Mouse (Mus musculus) intestine, embryonic 14.5 days (tissue): Measurements from ENCODE around the gene Fam83b. TPM values are rescaled to one million over a fixed set of nuclear protein-coding genes. Genes with fewer than 3 reads are reported as not detected.

Source experiments
- ATAC-seq: fragments of 200-750 bp; cut with Nextera tagmentation; replicated peaks from 2 replicates; pipeline ENCODE4 v1.8.0; 2017; ENCODE audit warnings: low read depth, moderate number of reproducible peaks, moderate TSS enrichment, moderate library complexity; ENCODE audit not compliant: low FRiP score, low TSS enrichment
- DNase-seq: peaks from one replicate; pipeline ENCODE4 v3.0.0-alpha.2; 2018; ENCODE audit warnings: low spot score
- H3K27ac ChIP-seq: fragments of 300-500 bp; sonication (generic); 2 replicates; pipeline ENCODE4 v1.5.1; 2014; ENCODE audit warnings: low read depth, mild to moderate bottlenecking, control low read depth
- H3K27me3 ChIP-seq: fragments of 300-500 bp; sonication (generic); replicated peaks from 2 replicates; pipeline ENCODE4 v1.6.1; 2014; ENCODE audit warnings: low read length, control low read depth; ENCODE audit not compliant: control insufficient read depth, insufficient read depth
- H3K36me3 ChIP-seq: fragments of 300-500 bp; sonication (generic); 2 replicates; pipeline ENCODE4 v1.6.1; 2014; ENCODE audit warnings: low read length, control low read depth; ENCODE audit not compliant: control insufficient read depth, insufficient read depth
- H3K4me1 ChIP-seq: fragments of 300-500 bp; sonication (generic); replicated peaks from 2 replicates; pipeline ENCODE4 v1.6.1; 2014; ENCODE audit warnings: low read length, control low read depth, mixed read lengths; ENCODE audit not compliant: control insufficient read depth, insufficient read depth
- H3K4me2 ChIP-seq: fragments of 300-500 bp; sonication (generic); 2 replicates; pipeline ENCODE4 v1.6.1; 2014; ENCODE audit warnings: low read length
- H3K4me3 ChIP-seq: fragments of 300-500 bp; sonication (generic); 2 replicates; pipeline ENCODE4 v1.5.1; 2014; ENCODE audit warnings: low read depth, low read length, control low read depth, mixed read lengths
- H3K9ac ChIP-seq: fragments of 300-500 bp; sonication (generic); 2 replicates; pipeline ENCODE4 v1.6.1; 2014; ENCODE audit warnings: mild to moderate bottlenecking, low read length
- H3K9me3 ChIP-seq: fragments of 300-500 bp; sonication (generic); 2 replicates; pipeline ENCODE4 v1.6.1; 2016; ENCODE audit warnings: low read length, control low read depth; ENCODE audit not compliant: control insufficient read depth
- WGBS: fragments of 180-500 bp; shearing (Covaris S2); extraction: QIAGEN DNeasy Blood & Tissue Kit; methylation state at CpG from one replicate; pipeline ENCODE4 v1.1.7; 2014; 5-methylcytosine and 5-hydroxymethylcytosine counted together
- polyA plus RNA-seq: library from polyadenylated mRNA; unstranded; fragments of >200 nt; fragmentation: Nextera tagmentation; extraction: Ambion mirVana; gene quantifications from 2 replicates; pipeline ENCODE4 v1.2.1, GENCODE M21; 2014

The Fam83b gene
- polyA plus RNA-seq, 1 experiment from 2014 or later = 13.6 TPM

DNA sequence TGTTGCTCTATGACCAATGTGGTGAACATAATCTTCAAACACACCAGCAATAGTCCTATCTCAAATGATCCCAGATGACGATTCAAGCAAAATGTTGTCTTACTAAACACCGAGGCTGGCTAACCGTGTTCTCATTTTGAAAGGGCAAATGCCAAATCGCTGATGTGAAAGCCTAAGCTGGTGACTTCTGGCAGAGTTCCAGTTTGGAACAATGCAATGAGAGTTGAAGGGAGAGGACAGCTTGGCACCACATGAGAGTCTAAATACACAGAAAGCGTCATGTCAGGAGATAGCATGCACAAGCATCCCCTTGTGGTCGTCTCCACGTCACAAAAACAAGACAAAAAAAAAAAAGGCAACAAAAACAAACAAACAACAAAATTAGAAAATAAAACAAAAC is 27.6 kb downstream of the Fam83b start:
- H3K27ac ChIP-seq = no peak overlapping the region
- H3K4me1 ChIP-seq = no peaks in the 10 kb centered on the region
- H3K9me3 ChIP-seq = no peaks in the 10 kb centered on the region
- ATAC-seq (no peak), DNase-seq (no peak)
- no peaks in the 10 kb centered on the region for H3K36me3 ChIP-seq
- no peak overlapping the region for H3K9ac ChIP-seq
- no peak overlapping the region for H3K4me2 ChIP-seq
- no peak overlapping the region for H3K4me3 ChIP-seq
- no peaks in the 10 kb centered on the region for H3K27me3 ChIP-seq
- WGBS = 86% methylated on average over 7 of the region's 7 CpGs

- H3K4me3 ChIP-seq = no peak overlapping the region
- H3K4me1 ChIP-seq = no peaks in the 10 kb centered on the region
- H3K36me3 ChIP-seq = no peaks in the 10 kb centered on the region
- no peaks in the 10 kb centered on the region for H3K27me3 ChIP-seq
- DNase-seq (no peak), ATAC-seq (no peak)
- H3K9ac ChIP-seq = no peak overlapping the region
- no peak overlapping the region for H3K27ac ChIP-seq
- no peak overlapping the region for H3K4me2 ChIP-seq
- no peaks in the 10 kb centered on the region for H3K9me3 ChIP-seq
- 75% methylated on average over 9 of the region's 9 CpGs for WGBS
Measured at GRCm38 (mm10) chr9:76536032-76536431, 30.9 kb downstream of the Fam83b start.

- Histone ChIP-seq H3K27ac (no peak overlapping the region), H3K9ac (no peak overlapping the region), H3K27me3 (no peaks in the 10 kb centered on the region), H3K4me2 (no peak overlapping the region), H3K4me3 (no peak overlapping the region), H3K4me1 (0 out of 2 replicates have a peak, but pooled peaks cover 3% of the 10 kb centered on the region), H3K9me3 (no peaks in the 10 kb centered on the region), H3K36me3 (no peaks in the 10 kb centered on the region)
- DNase-seq (no peak), ATAC-seq (no peak)
- 90% methylated on average over 3 of the region's 3 CpGs for WGBS
Measured at GRCm38 (mm10) chr9:76532403-76532802, 34.5 kb downstream of the Fam83b start.

DNA sequence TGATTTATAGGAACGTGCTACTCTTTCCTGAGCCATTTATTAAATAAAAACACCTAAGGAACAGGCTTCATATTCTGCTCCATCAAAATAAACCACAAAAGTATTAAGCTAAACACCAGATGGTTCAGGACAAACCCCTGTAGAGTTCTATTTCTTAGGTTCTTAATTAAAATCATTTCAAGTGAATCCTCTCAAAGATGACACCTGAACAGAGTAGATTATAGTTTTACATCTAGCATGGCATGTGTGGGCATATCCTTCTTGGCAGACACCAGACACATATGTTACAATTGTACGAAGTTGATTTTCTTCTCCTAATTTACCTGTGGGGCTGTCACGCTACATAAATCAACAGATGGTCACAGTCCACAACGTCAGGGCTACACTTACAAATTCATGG is 35.5 kb downstream of the Fam83b start:
- ATAC-seq (no peak), DNase-seq (no peak)
- Histone ChIP-seq H3K9ac (no peak overlapping the region), H3K36me3 (no peaks in the 10 kb centered on the region), H3K4me1 (0 out of 2 replicates have a peak, but pooled peaks cover 3% of the 10 kb centered on the region), H3K27ac (no peak overlapping the region), H3K27me3 (no peaks in the 10 kb centered on the region), H3K9me3 (no peaks in the 10 kb centered on the region), H3K4me2 (no peak overlapping the region), H3K4me3 (no peak overlapping the region)
- WGBS = 88% methylated on average over 4 of the region's 4 CpGs

DNA sequence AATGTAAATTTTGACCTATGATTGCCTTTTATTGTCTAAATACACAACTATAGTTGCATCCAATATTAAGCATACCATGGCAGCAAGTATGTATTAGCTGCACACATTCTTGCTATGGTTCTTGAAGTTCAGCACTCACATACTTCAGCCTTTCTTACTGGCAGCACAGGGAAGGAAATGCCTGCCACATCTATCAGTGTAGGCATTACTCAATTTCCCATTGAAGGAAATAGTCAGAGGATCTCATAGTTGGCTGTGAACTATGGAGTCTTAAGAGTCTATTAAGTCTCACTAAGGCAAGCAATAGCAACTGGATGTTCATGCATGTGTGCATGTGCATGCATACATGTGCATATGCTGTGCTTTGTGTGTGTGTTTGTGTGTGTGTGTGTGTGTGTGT is 41.3 kb downstream of the Fam83b start:
- Histone ChIP-seq H3K4me1 (0 out of 2 replicates have a peak, but pooled peaks cover 3% of the 10 kb centered on the region), H3K9ac (no peak overlapping the region), H3K9me3 (no peaks in the 10 kb centered on the region), H3K36me3 (no peaks in the 10 kb centered on the region), H3K27me3 (no peaks in the 10 kb centered on the region), H3K4me2 (no peak overlapping the region), H3K27ac (no peak overlapping the region), H3K4me3 (no peak overlapping the region)
- DNase-seq (no peak), ATAC-seq (no peak)

- Histone ChIP-seq H3K27me3 (no peaks in the 10 kb centered on the region), H3K9me3 (no peaks in the 10 kb centered on the region), H3K27ac (peak overlapping the region; percentile 62), H3K4me2 (no peak overlapping the region), H3K4me3 (no peak overlapping the region), H3K9ac (no peak overlapping the region), H3K36me3 (no peaks in the 10 kb centered on the region), H3K4me1 (0 out of 2 replicates have a peak, but pooled peaks cover 3% of the 10 kb centered on the region)
- ATAC-seq = peak; percentile 51; the same call in 1 of the 2 replicates
- no peak for DNase-seq
Measured at GRCm38 (mm10) chr9:76523075-76523474, 43.8 kb downstream of the Fam83b start.

- Histone ChIP-seq H3K4me2 (no peak overlapping the region), H3K27me3 (no peaks in the 10 kb centered on the region), H3K4me3 (no peak overlapping the region), H3K4me1 (no peaks in the 10 kb centered on the region), H3K36me3 (no peaks in the 10 kb centered on the region), H3K27ac (no peak overlapping the region), H3K9ac (no peak overlapping the region), H3K9me3 (no peaks in the 10 kb centered on the region)
- DNase-seq = no peak
- ATAC-seq = peak; percentile 70; the same call in 1 of the 2 replicates
- WGBS = 68% methylated on average over 3 of the region's 3 CpGs
Measured at GRCm38 (mm10) chr9:76521640-76522039, 45.3 kb downstream of the Fam83b start.

DNA sequence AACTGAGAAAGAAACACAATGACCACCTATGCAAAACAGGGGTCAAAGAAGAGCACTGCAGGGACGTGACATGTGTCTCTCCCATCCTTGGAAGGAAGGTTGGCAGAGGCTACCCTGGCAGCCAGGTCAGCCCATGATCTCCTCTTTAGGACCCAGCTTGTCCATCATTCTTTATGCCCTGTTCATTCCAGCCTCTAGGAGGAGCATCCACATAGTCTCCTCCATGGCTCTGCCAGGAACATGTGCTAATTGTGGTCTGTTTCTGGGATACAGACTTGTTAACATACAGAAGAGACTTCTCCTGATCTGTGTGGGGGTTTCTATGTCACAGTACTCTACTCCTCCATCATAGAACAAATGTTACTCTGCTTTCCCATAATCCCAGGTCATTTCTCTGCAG is 48.3 kb downstream of the Fam83b start:
- ATAC-seq (no peak), DNase-seq (no peak)
- 87% methylated on average over 1 of the region's 1 CpGs for WGBS
- Histone ChIP-seq H3K27ac (no peak overlapping the region), H3K9me3 (no peaks in the 10 kb centered on the region), H3K9ac (no peak overlapping the region), H3K36me3 (no peaks in the 10 kb centered on the region), H3K4me3 (no peak overlapping the region), H3K27me3 (no peaks in the 10 kb centered on the region), H3K4me1 (no peaks in the 10 kb centered on the region), H3K4me2 (no peak overlapping the region)

GRCm38 (mm10) chr9:76505650-76506049 is 61.3 kb downstream of the Fam83b start:
- no peaks in the 10 kb centered on the region for H3K9me3 ChIP-seq
- H3K4me1 ChIP-seq = no peaks in the 10 kb centered on the region
- no peak overlapping the region for H3K27ac ChIP-seq
- H3K27me3 ChIP-seq = no peaks in the 10 kb centered on the region
- ATAC-seq (no peak), DNase-seq (no peak)
- no peak overlapping the region for H3K4me2 ChIP-seq
- no peak overlapping the region for H3K4me3 ChIP-seq
- no peak overlapping the region for H3K9ac ChIP-seq
- no peaks in the 10 kb centered on the region for H3K36me3 ChIP-seq
